Mouse (Mus musculus): ENCODE measurements around the gene Fitm1.

- TF ChIP-seq CTCF (IDR thresholded peaks at IDR 0.05) (no peak), EP300 (IDR thresholded peaks at IDR 0.05) (no peak)
These were observed 294 bp downstream of the Fitm1 start for GRCm38 (mm10) chr14:55575711-55576110.
